Mouse (Mus musculus): ENCODE results near the gene Cphx3.
"Not testable (repeated sequence)": the region's sequence is repeated elsewhere in the genome, so short reads cannot be mapped to it uniquely, and the experiment has no call there.

DNA sequence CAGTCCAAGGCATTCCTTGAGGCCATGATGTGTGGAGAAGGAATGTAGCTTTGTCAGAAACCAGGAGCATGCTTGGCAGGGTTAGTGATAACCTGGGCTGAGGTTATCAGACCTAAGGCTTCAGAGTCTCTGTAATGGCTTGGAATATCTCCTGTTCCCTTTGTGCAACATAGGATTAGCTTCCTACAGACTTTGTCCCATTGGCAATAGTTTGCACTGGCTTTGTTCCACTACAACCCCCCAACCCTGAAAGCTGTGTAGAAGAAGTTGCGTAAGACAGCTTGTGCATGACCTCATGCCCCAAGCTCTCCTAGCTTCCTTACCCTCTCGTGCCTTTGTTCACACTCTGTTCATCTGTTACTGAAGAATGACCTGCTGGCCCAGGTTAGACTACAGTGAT is 155.1 kb downstream of the Cphx3 start:
- TF ChIP-seq CTCF (IDR thresholded peaks at IDR 0.05; ENCODE audit: borderline replicate concordance, extremely low read depth, insufficient read depth, insufficient read length); POLR2A (IDR thresholded peaks at IDR 0.05; ENCODE audit: borderline replicate concordance, extremely low read depth, insufficient read depth, insufficient read length, poor library complexity, severe bottlenecking): not testable (repeated sequence)
